Mouse (Mus musculus) ZHBTc4 (cell line): ENCODE data around the gene Bbs9.
A peak's percentile ranks its signal among the peaks of the same experiment; 100 is the strongest.

ENCODE experiments used
- DNase-seq: peaks from one replicate; pipeline ENCODE4 v3.0.0-alpha.2; 2011; ENCODE audit warnings: low read depth, low spot score

The Bbs9 gene

GRCm38 (mm10) chr9:22690234-22690633, 214.7 kb downstream of the Bbs9 start:
- no peak for DNase-seq

GRCm38 (mm10) chr9:22695392-22695791, 219.9 kb downstream of the Bbs9 start:
- DNase-seq, result no peak

- no peak for DNase-seq
Measured at GRCm38 (mm10) chr9:22696809-22697374, 221.4 kb downstream of the Bbs9 start.

- no peak for DNase-seq
Measured at GRCm38 (mm10) chr9:22697811-22698210, 222.3 kb downstream of the Bbs9 start.

- DNase-seq, result peak; percentile 51
Measured at GRCm38 (mm10) chr9:22698501-22698900, 223.0 kb downstream of the Bbs9 start.

GRCm38 (mm10) chr9:22702065-22702611, 226.6 kb downstream of the Bbs9 start:
- no peak for DNase-seq

GRCm38 (mm10) chr9:22702812-22703367, 227.4 kb downstream of the Bbs9 start:
- no peak for DNase-seq

GRCm38 (mm10) chr9:22703541-22703940, 228.0 kb downstream of the Bbs9 start:
- peak; percentile 59 for DNase-seq

- no peak for DNase-seq
Measured at GRCm38 (mm10) chr9:22707166-22707913, 231.8 kb downstream of the Bbs9 start.

GRCm38 (mm10) chr9:22708970-22709726, 233.6 kb downstream of the Bbs9 start:
- DNase-seq, result peak; percentile 84

- no peak for DNase-seq
Measured at GRCm38 (mm10) chr9:22710032-22710431, 234.5 kb downstream of the Bbs9 start.

- DNase-seq, result no peak
Measured at GRCm38 (mm10) chr9:22711339-22711738, 235.8 kb downstream of the Bbs9 start.

GRCm38 (mm10) chr9:22712743-22713142, 237.2 kb downstream of the Bbs9 start:
- no peak for DNase-seq

GRCm38 (mm10) chr9:22713286-22713685, 237.8 kb downstream of the Bbs9 start:
- peak; percentile 75 for DNase-seq

- DNase-seq, result no peak
Measured at GRCm38 (mm10) chr9:22717583-22717982, 242.1 kb downstream of the Bbs9 start.

- no peak for DNase-seq
Measured at GRCm38 (mm10) chr9:22718174-22718823, 242.8 kb downstream of the Bbs9 start.

- peak; percentile 93 for DNase-seq
Measured at GRCm38 (mm10) chr9:22732646-22733045, 257.1 kb downstream of the Bbs9 start.

GRCm38 (mm10) chr9:22734954-22735353, 259.4 kb downstream of the Bbs9 start:
- DNase-seq, result no peak

- DNase-seq, result no peak
Measured at GRCm38 (mm10) chr9:22735385-22735784, 259.9 kb downstream of the Bbs9 start.

- DNase-seq, result no peak
Measured at GRCm38 (mm10) chr9:22737893-22738292, 262.4 kb downstream of the Bbs9 start.

- no peak for DNase-seq
Measured at GRCm38 (mm10) chr9:22738861-22739260, 263.3 kb downstream of the Bbs9 start.
